Mouse (Mus musculus) erythroid progenitor cell, adult 5-6 weeks (primary cell): Measurements from ENCODE around the gene Parp11. TPM values are rescaled to one million over a fixed set of nuclear protein-coding genes. Genes with fewer than 3 reads are reported as not detected.
A peak's percentile ranks its signal among the peaks of the same experiment; 100 is the strongest.

ENCODE experiments used
- ATAC-seq: replicated peaks from 2 replicates; pipeline ENCODE4 v1.8.0; 2016; ENCODE audit warnings: moderate number of reproducible peaks, mild to moderate bottlenecking, moderate TSS enrichment, inconsistent platforms; ENCODE audit not compliant: poor library complexity, low FRiP score, severe bottlenecking
- total RNA-seq, 2 experiments: library from RNA; stranded (forward) in 1 of 2; stranded (reverse) in 1 of 2; fragments of 150-400 nt in 1 of 2; fragments of 186-747, 209-891 nt in 1 of 2; gene quantifications; 2 replicates each; pipeline versions ENCODE4 v1.2.3 to v1.2.4; 2015 to 2017; ENCODE audit warnings: low replicate concordance in 2 of 2

Gene Parp11
- total RNA-seq, 2 experiments from 2014 or later, result 49.9 to 84.8 TPM

DNA sequence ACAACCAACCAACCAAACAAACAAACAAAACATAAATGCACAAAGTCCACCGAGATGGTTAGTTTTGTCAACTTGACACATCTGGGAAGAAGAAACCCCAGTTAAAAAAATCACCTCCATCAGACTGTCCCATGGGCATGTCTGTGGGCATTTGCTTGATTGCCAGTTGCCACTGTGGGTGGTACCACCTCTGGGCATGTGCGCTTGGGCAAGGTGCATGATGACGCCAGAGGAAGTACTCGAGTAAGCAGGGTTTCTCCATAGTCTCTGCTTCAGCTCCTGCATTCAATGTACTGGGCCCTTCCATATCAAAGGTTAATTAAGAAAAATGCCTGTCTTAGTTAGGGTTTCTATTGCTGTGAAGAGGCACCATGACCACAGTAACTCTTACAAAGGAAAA lies 92.6 kb downstream of the Parp11 start:
- ATAC-seq, result no peak; the same call in 1 of the 2 replicates

DNA sequence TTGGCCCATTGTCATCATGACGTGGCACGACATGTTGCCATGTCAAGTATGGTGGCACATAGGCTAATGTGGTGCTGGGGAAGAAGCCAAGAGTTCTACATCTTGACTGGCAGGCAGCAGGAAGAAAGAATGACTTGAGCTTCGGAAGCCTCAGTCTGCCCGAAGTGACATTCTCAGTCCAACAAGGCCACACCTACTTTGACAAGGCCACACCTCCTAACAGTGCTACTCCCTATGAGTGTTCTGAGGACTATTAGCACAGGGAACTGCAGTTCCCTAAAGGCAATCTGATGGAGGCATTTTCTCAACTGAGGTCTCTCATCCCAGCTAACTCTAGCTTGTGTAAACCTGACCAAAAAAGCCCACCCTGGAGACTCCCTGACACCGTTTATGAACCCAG lies 93.0 kb downstream of the Parp11 start:
- peak; percentile 92 for ATAC-seq

DNA sequence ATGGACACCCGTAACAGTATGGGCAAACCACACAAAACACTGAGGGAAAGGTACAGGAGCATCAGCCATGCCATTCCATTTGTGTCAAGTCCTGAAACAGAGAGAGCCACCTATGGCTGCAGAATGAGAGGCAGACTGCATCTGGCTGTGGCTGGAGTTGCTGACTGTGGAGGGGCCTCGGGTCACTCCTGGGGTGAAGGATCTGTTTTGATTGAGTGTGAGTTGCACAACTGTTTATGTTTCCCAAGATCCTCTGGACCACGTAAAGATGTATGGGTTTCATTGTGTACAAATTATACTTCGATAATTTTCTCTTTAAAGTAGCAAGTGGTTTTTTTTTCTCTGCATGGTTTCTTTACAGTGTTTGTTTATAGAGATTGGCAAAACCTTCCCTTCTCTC lies 93.9 kb downstream of the Parp11 start:
- no peak for ATAC-seq

DNA sequence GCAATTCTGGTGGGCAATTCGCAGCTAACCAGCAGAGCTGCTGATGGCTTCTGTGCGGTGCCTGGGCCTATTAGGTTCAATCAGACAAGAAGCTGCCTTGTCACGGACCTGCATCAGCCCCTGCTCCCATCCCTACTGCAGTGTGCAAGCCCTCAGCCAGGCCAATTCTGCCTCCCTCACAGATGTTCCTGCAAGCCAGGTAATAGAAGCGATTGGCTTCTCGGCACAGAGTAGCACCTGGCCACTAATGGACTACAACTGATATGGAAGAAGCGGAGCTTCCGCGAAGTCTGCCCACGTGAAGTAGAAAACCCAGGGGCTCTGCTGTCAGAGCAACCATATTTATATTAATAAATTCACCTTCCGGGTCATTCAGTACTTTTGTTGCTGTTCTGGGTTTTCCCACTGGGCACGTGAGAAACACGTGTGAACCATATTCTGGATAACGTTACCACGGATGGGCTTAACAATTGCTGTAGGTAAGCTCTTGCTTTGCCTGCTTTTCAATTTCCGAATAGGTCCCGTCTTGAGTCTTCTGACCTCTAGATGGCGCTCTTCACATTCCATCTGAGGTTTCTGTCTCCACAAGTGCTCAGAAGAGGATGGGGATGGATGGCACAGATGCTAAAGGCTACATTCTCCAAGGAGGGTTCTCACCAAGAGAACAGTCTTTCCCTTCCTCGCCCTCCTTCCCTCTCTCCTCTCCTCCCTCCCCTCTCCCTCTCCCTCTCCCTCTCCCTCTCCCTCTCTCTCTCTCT lies 95.2 kb downstream of the Parp11 start:
- peak; percentile 49; the same call in 1 of the 2 replicates for ATAC-seq

Other genes with a start within 250 kb of the Parp11 start
- 1.4 and 2.9 TPM in 2 replicates for gene Cracr2a, start 114.5 kb downstream of the Parp11 start, total RNA-seq (2015; ENCODE audit: low replicate concordance)
- 5.8 and 7.0 TPM in 2 replicates for gene Cracr2a, start 114.5 kb downstream of the Parp11 start, total RNA-seq (2017; ENCODE audit: low replicate concordance)